Mouse (Mus musculus): Measurements from ENCODE around the gene Nup133. TPM values are rescaled to one million over a fixed set of nuclear protein-coding genes. Genes with fewer than 3 reads are reported as not detected.

Gene Nup133
- polyA plus RNA-seq, 1 experiment from 2014 or later = 39.5 TPM

DNA sequence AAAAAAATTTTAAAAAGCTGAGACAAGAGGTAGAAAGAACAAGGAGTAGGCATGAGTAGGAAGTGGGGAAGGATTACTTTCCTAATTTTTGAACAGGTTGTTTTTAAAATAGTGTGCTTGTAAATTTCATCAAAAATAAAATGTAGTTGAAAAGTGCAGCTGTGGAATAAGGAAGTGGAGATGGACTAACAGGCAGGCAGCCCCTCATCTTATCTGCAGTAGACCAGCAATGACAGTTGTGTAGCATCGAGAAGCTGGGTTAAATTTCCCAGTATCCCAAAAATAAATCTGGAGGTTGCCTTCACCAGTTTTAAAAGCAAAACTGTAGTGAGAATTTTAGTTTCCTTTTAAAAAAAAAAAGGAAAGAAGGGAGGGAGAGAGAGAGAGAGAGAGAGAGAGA, 94.8 kb downstream of the Nup133 start:
- H3K9me3 ChIP-seq (ENCODE audit: control insufficient read depth, low read length) = no peaks in the 10 kb centered on the region; the same call in 1 of the 2 replicates
- H3K9ac ChIP-seq (ENCODE audit: low read length) = no peak overlapping the region
- no peak overlapping the region for H3K27ac ChIP-seq (ENCODE audit: low read length)
- no peak overlapping the region for H3K4me3 ChIP-seq (ENCODE audit: low read length)
- no peaks in the 10 kb centered on the region for H3K27me3 ChIP-seq (ENCODE audit: control insufficient read depth, insufficient read depth, low read depth, low read length)
- no peaks in the 10 kb centered on the region for H3K36me3 ChIP-seq (ENCODE audit: control insufficient read depth, insufficient read depth, low read length)
- peaks cover 5% of the 10 kb centered on the region; the same call in 1 of the 2 replicates for H3K4me1 ChIP-seq (replicated peaks; ENCODE audit: control insufficient read depth, insufficient read depth, low read length)
- no peak for ATAC-seq (ENCODE audit: low read depth)
- no peak overlapping the region for H3K4me2 ChIP-seq (ENCODE audit: low read depth, low read length)
- 77% methylated on average over 1 of the region's 1 CpGs for WGBS

DNA sequence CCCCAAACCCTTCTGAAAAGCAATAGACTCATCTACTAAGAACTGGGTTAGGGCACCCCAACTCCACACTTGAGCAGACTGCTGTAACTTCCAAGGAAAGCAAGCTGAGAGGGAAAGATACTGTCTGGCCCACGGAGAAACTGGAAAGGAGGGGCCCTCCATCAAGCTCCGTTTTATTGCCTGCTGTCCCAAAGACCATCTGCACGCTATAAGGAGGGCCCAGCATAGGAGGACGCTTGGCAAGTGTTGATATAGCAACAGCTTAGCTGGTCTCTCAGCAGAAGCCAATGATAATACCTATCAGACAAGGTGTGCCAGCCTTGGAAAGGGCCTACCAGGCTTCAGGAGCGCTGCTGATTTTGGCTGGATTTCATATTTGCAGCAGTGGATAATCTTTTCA, 97.5 kb downstream of the Nup133 start:
- H3K9me3 ChIP-seq (ENCODE audit: control insufficient read depth, low read length) = no peaks in the 10 kb centered on the region; the same call in 1 of the 2 replicates
- H3K36me3 ChIP-seq (ENCODE audit: control insufficient read depth, insufficient read depth, low read length) = no peaks in the 10 kb centered on the region
- H3K4me3 ChIP-seq (ENCODE audit: low read length) = no peak overlapping the region
- H3K27ac ChIP-seq (ENCODE audit: low read length) = no peak overlapping the region
- no peak for ATAC-seq (ENCODE audit: low read depth)
- WGBS = 55% methylated on average over 5 of the region's 5 CpGs
- H3K4me1 ChIP-seq (replicated peaks; ENCODE audit: control insufficient read depth, insufficient read depth, low read length) = no peaks in the 10 kb centered on the region; the same call in 1 of the 2 replicates
- H3K9ac ChIP-seq (ENCODE audit: low read length) = no peak overlapping the region
- no peaks in the 10 kb centered on the region for H3K27me3 ChIP-seq (ENCODE audit: control insufficient read depth, insufficient read depth, low read depth, low read length)
- H3K4me2 ChIP-seq (ENCODE audit: low read depth, low read length) = no peak overlapping the region

GRCm38 (mm10) chr8:123849352-123849751, 99.7 kb downstream of the Nup133 start:
- H3K36me3 ChIP-seq (ENCODE audit: control insufficient read depth, insufficient read depth, low read length) = no peaks in the 10 kb centered on the region
- ATAC-seq (ENCODE audit: low read depth) = no peak
- H3K9ac ChIP-seq (ENCODE audit: low read length) = no peak overlapping the region
- no peaks in the 10 kb centered on the region for H3K4me1 ChIP-seq (replicated peaks; ENCODE audit: control insufficient read depth, insufficient read depth, low read length)
- no peaks in the 10 kb centered on the region for H3K27me3 ChIP-seq (ENCODE audit: control insufficient read depth, insufficient read depth, low read depth, low read length)
- H3K9me3 ChIP-seq (ENCODE audit: control insufficient read depth, low read length) = no peaks in the 10 kb centered on the region
- WGBS = 82% methylated on average over 4 of the region's 4 CpGs
- no peak overlapping the region for H3K4me3 ChIP-seq (ENCODE audit: low read length)
- no peak overlapping the region for H3K4me2 ChIP-seq (ENCODE audit: low read depth, low read length)
- no peak overlapping the region for H3K27ac ChIP-seq (ENCODE audit: low read length)

- H3K9me3 ChIP-seq (ENCODE audit: control insufficient read depth, low read length) = no peaks in the 10 kb centered on the region
- H3K9ac ChIP-seq (ENCODE audit: low read length) = no peak overlapping the region
- WGBS = 55% methylated on average over 3 of the region's 3 CpGs
- no peak overlapping the region for H3K27ac ChIP-seq (ENCODE audit: low read length)
- H3K4me2 ChIP-seq (ENCODE audit: low read depth, low read length) = no peak overlapping the region
- no peak for ATAC-seq (ENCODE audit: low read depth)
- H3K4me1 ChIP-seq (replicated peaks; ENCODE audit: control insufficient read depth, insufficient read depth, low read length) = no peaks in the 10 kb centered on the region
- no peaks in the 10 kb centered on the region for H3K27me3 ChIP-seq (ENCODE audit: control insufficient read depth, insufficient read depth, low read depth, low read length)
- no peak overlapping the region for H3K4me3 ChIP-seq (ENCODE audit: low read length)
- no peaks in the 10 kb centered on the region for H3K36me3 ChIP-seq (ENCODE audit: control insufficient read depth, insufficient read depth, low read length)
These were observed 101.5 kb downstream of the Nup133 start for GRCm38 (mm10) chr8:123847546-123847945.

Other genes with a start within 250 kb of the Nup133 start
- gene Rab4a, start 143.3 kb downstream of the Nup133 start, polyA plus RNA-seq (2015; fragmentation: Nextera tagmentation; extraction: Ambion mirVana) = 27.4 and 32.2 TPM in 2 replicates
- 4.4 TPM in 2 replicates for gene Ccsap, start 89.1 kb downstream of the Nup133 start, polyA plus RNA-seq (2015; fragmentation: Nextera tagmentation; extraction: Ambion mirVana)
- 90.5 and 322 TPM in 2 replicates for gene Acta1, start 54.5 kb downstream of the Nup133 start, polyA plus RNA-seq (2015; fragmentation: Nextera tagmentation; extraction: Ambion mirVana)
- gene Abcb10, start 33.9 kb upstream of the Nup133 start, polyA plus RNA-seq (2015; fragmentation: Nextera tagmentation; extraction: Ambion mirVana) = 13.8 and 14.3 TPM in 2 replicates
- gene Taf5l, start 72.1 kb upstream of the Nup133 start, polyA plus RNA-seq (2015; fragmentation: Nextera tagmentation; extraction: Ambion mirVana) = 29.3 and 30.9 TPM in 2 replicates
- gene Urb2, start 72.2 kb upstream of the Nup133 start, polyA plus RNA-seq (2015; fragmentation: Nextera tagmentation; extraction: Ambion mirVana) = 4.0 and 4.6 TPM in 2 replicates